9 mouse cellular contexts compared by ENCODE assay signal in genomic region chr14:62940383-62941074, GRCm38 (mm10). TPM values are rescaled to one million over a fixed set of nuclear protein-coding genes. Genes with fewer than 3 reads are reported as not detected.
DNase-seq lines count a peak whose midpoint lies in the region; ATAC-seq and TF ChIP-seq lines count a peak whose summit lies in the region.
"Had no signal": no experiment of that assay in that cellular context is flagged by ENCODE, and none has a peak within 500 bp of the region (broad histone marks: within the 10 kb centered on the region; RNA-seq: fewer than 3 reads in every experiment).

No protein-coding gene starts in this region.

- H3K4me3 ChIP-seq in heart, embryonic 10.5 days, result no peak overlapping the region
- H3K4me3 ChIP-seq in heart, postnatal 0 days (ENCODE audit: low read depth, low read length), result no peak overlapping the region
- H3K4me3 ChIP-seq: neural tube, embryonic 12.5 days had no signal

- H3K9ac ChIP-seq in heart, postnatal 0 days (replicated peaks; ENCODE audit: low read depth, low read length), result no peak overlapping the region
- H3K9ac ChIP-seq: neural tube, embryonic 12.5 days had no signal

- H3K36me3 ChIP-seq in heart, embryonic 10.5 days, result peaks cover 51% of the 10 kb centered on the region
- peaks cover 22% of the 10 kb centered on the region for H3K36me3 ChIP-seq in heart, postnatal 0 days (replicated peaks; ENCODE audit: control insufficient read depth, insufficient read depth, low read length)

- 0 out of 2 replicates have a peak, but pooled peaks cover 4% of the 10 kb centered on the region for H3K9me3 ChIP-seq in heart, embryonic 10.5 days
- 0 out of 2 replicates have a peak, but pooled peaks cover 7% of the 10 kb centered on the region for H3K9me3 ChIP-seq in heart, postnatal 0 days (replicated peaks; ENCODE audit: control insufficient read depth, low read length)
- H3K9me3 ChIP-seq: neural tube, embryonic 12.5 days had no signal

- TF ChIP-seq EP300 in heart, postnatal 0 days (IDR thresholded peaks at IDR 0.05; ENCODE audit: low read depth), result no peak

- peak; percentile 66 to 81 for DNase-seq in heart, adult 18-20 months
- no peak for DNase-seq in heart, embryonic 10.5 days (ENCODE audit: low spot score)
- peak; percentile 59 for DNase-seq in adipocyte (ENCODE audit: low spot score)
- peak; percentile 46 for DNase-seq in heart, postnatal 0 days (ENCODE audit: low spot score)
- DNase-seq in lung, postnatal 25 days (ENCODE audit: low spot score), result peak; percentile 85
- peak; percentile 49 to 73 for DNase-seq in thymus, adult 18-20 months
- no peak for DNase-seq in layer of hippocampus, postnatal 25 days (ENCODE audit: extremely low spot score in 1 of 2, low spot score in 1 of 2)
- DNase-seq in retina, embryonic 14.5 days (ENCODE audit: low spot score), result no peak

- no peaks in the 10 kb centered on the region for H3K27me3 ChIP-seq in heart, embryonic 10.5 days (ENCODE audit: insufficient read depth, poor library complexity, severe bottlenecking)
- H3K27me3 ChIP-seq in heart, postnatal 0 days (ENCODE audit: control insufficient read depth, insufficient read depth, low read length), result no peaks in the 10 kb centered on the region
- H3K27me3 ChIP-seq: neural tube, embryonic 12.5 days had no signal

- WGBS in heart, embryonic 10.5 days, result 85% methylated on average over 14 of the region's 14 CpGs
- 62% methylated on average over 14 of the region's 14 CpGs for WGBS in heart, postnatal 0 days

- no peak overlapping the region for H3K27ac ChIP-seq in heart, embryonic 10.5 days
- H3K27ac ChIP-seq in heart, postnatal 0 days (ENCODE audit: low read depth), result no peak overlapping the region; the same call in 1 of the 2 replicates
- H3K27ac ChIP-seq: neural tube, embryonic 12.5 days had no signal

- TF ChIP-seq CTCF in heart, postnatal 0 days (IDR thresholded peaks at IDR 0.05; ENCODE audit: low read depth), result no peak

- ATAC-seq in heart, postnatal 0 days (ENCODE audit: insufficient read depth, low read depth), result no peak

- H3K4me2 ChIP-seq in heart, postnatal 0 days (ENCODE audit: low read depth, low read length), result no peak overlapping the region
- H3K4me2 ChIP-seq: neural tube, embryonic 12.5 days had no signal

- H3K4me1 ChIP-seq in heart, embryonic 10.5 days, result peaks cover 3% of the 10 kb centered on the region; the same call in 1 of the 2 replicates
- no peaks in the 10 kb centered on the region for H3K4me1 ChIP-seq in heart, postnatal 0 days (ENCODE audit: control insufficient read depth, insufficient read depth)
- H3K4me1 ChIP-seq: neural tube, embryonic 12.5 days had no signal

RNA-seq across cellular contexts. Expression of gene Defb48, which starts 43.8 kb away (rescaled TPM):
- not detected for total RNA-seq in heart, adult 18-20 months (2021)
- not detected in 2 replicates for polyA plus RNA-seq in heart, embryonic 10.5 days (2016; fragmentation: Nextera tagmentation; extraction: Ambion mirVana)
- total RNA-seq in heart, postnatal 0 days (2014; rRNA removed; ENCODE audit: low replicate concordance), result not detected in 2 replicates
- polyA plus RNA-seq in heart, postnatal 0 days (2015; fragmentation: Nextera tagmentation; extraction: Ambion mirVana), result not detected in 2 replicates
- total RNA-seq in layer of hippocampus, postnatal 25 days (2021), result not detected
- polyA plus RNA-seq: neural tube, embryonic 12.5 days had no signal

RNA-seq across cellular contexts. Expression of gene Defb47, which starts 57.3 kb away (rescaled TPM):
- not detected for total RNA-seq in heart, adult 18-20 months (2021)
- polyA plus RNA-seq in heart, embryonic 10.5 days (2016; fragmentation: Nextera tagmentation; extraction: Ambion mirVana), result not detected in 2 replicates
- total RNA-seq in heart, postnatal 0 days (2014; rRNA removed; ENCODE audit: low replicate concordance), result not detected in 2 replicates
- polyA plus RNA-seq in heart, postnatal 0 days (2015; fragmentation: Nextera tagmentation; extraction: Ambion mirVana), result not detected in 2 replicates
- not detected for total RNA-seq in layer of hippocampus, postnatal 25 days (2021)
- polyA plus RNA-seq: neural tube, embryonic 12.5 days had no signal

Comparison
In these comparisons a context has a peak if more than half of its experiments do, and no peak if none do; other contexts are left out.
1. DNase-seq: peak in heart, adult 18-20 months (2 of 2), adipocyte (single experiment), heart, postnatal 0 days (single experiment), lung, postnatal 25 days (single experiment) and thymus, adult 18-20 months (2 of 2); none in heart, embryonic 10.5 days (single experiment), layer of hippocampus, postnatal 25 days (0 of 2) and retina, embryonic 14.5 days (single experiment).